Mouse (Mus musculus) bone marrow, adult 2 months (tissue): Measurements from ENCODE around the gene D330020A13Rik. TPM values are rescaled to one million over a fixed set of nuclear protein-coding genes. Genes with fewer than 3 reads are reported as not detected.

Experiments
- H3K27ac ChIP-seq: fragments of 200-500 bp; 2 replicates; pipeline ENCODE4 v1.5.1; 2012; ENCODE audit warnings: low read depth, mild to moderate bottlenecking, control low read depth, inconsistent platforms, low read length; ENCODE audit not compliant: control insufficient read depth, poor library complexity, insufficient read depth
- H3K4me1 ChIP-seq: fragments of 200-500 bp; 2 replicates; pipeline ENCODE4 v1.6.1; 2011; ENCODE audit warnings: low read length; ENCODE audit not compliant: control insufficient read depth, insufficient read depth
- H3K4me3 ChIP-seq: fragments of 200-500 bp; replicated peaks from 2 replicates; pipeline ENCODE3; 2011; ENCODE audit warnings: mild to moderate bottlenecking, low read depth, low read length, control low read depth; ENCODE audit not compliant: control insufficient read depth
- CTCF ChIP-seq: fragments of 200-500 bp; IDR thresholded peaks from 2 replicates; pipeline ENCODE4 v1.5.1; 2011; ENCODE audit warnings: low read length, control low read depth; ENCODE audit not compliant: control insufficient read depth, insufficient read depth
- POLR2A ChIP-seq: fragments of 200-500 bp; IDR thresholded peaks from 2 replicates; pipeline ENCODE4 v1.6.1; 2011; ENCODE audit warnings: low read depth, mild to moderate bottlenecking, control low read depth, low read length, borderline replicate concordance; ENCODE audit not compliant: control insufficient read depth
- WGBS: fragments of 180-500 bp; shearing (Covaris S2); methylation state at CpG from one replicate; pipeline ENCODE4 v1.1.7; 2018; 5-methylcytosine and 5-hydroxymethylcytosine counted together
- polyA plus RNA-seq: library from polyadenylated mRNA; stranded (reverse); fragments of >200 nt; gene quantifications from 2 replicates; pipeline ENCODE4 v1.2.4, GENCODE M21; 2011; ENCODE audit warnings: low replicate concordance; ENCODE audit not compliant: missing spikeins, insufficient read depth, insufficient read length

The D330020A13Rik gene
- polyA plus RNA-seq, 1 experiment: not detected

DNA sequence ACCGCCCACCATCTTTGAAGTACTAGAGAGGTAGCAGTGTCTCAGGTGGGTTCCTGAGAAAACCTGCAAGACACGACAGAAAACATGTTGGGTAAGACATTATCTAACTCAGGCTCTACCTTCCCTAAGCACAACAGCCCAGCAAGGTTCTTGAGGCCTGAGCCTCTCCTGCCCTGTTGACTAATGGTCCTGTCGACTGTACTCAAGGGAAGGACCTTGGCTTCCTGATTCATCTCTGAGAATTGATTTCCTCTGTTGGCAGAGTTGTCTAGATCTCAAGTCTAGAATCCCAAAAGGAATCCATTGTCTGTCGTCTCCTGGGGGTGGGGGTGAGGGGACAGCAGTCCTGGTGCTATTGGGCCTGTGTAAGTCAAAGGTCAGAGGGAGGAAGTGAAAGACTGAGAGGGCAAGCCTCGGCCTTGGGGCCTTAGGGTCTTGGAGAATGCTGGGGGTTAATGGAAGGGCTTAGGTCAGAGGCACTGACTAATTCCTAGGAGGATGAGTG is 37.7 kb upstream of the D330020A13Rik start:
- TF ChIP-seq CTCF (no peak), POLR2A (no peak)
- Histone ChIP-seq H3K27ac (no peak overlapping the region), H3K4me3 (no peak overlapping the region), H3K4me1 (no peaks in the 10 kb centered on the region)
- WGBS: 70% methylated on average over 5 of the region's 5 CpGs

DNA sequence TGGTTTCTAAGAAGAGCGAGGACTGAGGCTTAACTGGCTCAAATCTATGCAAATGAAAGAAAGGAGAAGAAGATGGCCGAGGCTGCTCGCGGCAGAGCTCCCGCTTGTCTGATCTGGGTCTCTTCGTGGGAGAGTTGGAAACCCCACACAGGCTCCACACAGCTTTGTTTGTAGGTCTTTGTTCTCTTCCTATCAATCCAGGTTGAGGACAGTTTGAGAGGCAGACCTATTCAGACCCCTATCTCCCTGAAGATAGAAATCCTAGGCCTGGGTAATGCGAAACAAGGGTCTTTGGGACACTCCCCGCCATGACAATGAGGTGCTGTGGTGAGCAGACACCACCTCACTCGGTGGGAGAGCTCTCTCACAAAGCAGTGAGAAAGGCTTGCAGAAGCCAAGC is 34.7 kb upstream of the D330020A13Rik start:
- no peak overlapping the region for H3K4me3 ChIP-seq
- H3K4me1 ChIP-seq: no peaks in the 10 kb centered on the region
- no peak overlapping the region for H3K27ac ChIP-seq
- no peak for TF ChIP-seq POLR2A
- no peak for TF ChIP-seq CTCF
- WGBS: 55% methylated on average over 9 of the region's 9 CpGs

DNA sequence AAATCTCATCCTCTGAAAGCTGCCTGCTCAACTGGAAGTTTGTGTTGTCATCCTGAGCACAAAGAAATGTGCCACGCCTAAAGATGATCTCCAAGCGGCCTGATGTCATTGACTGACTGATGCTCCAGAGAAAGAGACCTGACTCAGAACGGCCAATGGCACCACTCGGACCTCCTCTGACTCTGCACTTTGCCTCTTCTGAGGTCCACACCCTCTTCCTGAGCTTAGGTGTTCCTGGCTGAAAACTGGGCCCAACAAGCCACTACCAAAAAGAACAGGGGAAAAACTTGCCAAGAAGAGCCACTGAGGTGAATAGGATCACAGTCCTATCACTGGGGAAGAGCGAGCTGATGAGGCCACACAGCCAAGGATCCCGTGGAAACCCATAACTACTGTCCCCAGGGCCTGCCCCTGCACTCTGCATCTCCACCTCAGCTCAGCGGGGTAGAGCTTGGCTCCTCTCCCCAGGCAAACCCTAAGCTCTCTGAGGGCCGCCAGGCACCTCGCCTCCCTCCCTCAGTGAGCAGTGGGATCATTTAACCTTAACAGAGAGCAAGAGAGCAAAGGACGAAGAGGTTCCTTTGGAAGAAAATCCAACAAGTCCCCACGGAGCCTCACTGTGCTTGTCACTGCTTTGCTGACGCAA is 31.2 kb upstream of the D330020A13Rik start:
- H3K4me3 ChIP-seq: no peak overlapping the region
- TF ChIP-seq CTCF (no peak), POLR2A (no peak)
- no peak overlapping the region for H3K27ac ChIP-seq
- WGBS: 73% methylated on average over 12 of the region's 12 CpGs
- no peaks in the 10 kb centered on the region for H3K4me1 ChIP-seq

DNA sequence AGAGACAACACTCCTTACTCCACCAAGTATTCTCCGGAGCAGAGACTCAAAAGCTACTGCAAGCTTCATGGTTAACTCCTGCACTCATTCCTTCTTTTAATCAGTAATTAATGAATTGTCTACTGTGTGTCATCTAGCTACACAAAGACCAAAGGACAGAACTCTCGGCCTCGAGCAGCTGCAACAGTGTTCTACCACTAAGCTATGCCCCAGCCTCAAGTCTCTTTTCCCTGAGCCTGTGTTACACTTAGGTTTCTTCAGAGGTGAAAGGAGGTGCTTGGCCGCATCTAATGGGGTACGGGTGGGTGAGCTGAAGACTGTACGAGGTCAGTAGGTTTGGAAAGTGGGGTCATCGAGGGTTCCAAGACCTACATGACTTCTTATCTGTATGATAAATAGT is 30.6 kb upstream of the D330020A13Rik start:
- no peak overlapping the region for H3K27ac ChIP-seq
- 79% methylated on average over 7 of the region's 7 CpGs for WGBS
- TF ChIP-seq CTCF (no peak), POLR2A (no peak)
- H3K4me3 ChIP-seq: no peak overlapping the region
- H3K4me1 ChIP-seq: no peaks in the 10 kb centered on the region

DNA sequence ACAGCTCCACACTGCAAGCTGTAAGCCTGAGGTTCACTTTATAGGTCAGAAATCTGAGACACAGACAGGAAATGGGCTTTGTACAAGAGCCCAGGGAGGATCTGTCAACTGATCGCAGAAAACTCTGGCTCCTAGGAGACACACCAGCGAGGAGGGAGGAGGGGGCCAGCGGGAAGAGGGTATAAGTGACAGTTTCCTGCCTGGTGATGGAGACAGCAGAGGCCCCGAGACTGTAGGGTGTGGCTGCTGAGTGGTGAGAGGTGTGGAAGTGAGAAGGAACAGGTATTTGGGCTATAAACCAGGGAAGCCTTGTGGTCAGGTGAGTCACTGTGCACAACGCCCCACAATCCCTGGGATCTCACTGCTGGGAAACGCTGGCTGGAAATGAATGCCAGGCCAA is 30.0 kb upstream of the D330020A13Rik start:
- H3K4me3 ChIP-seq: no peak overlapping the region
- H3K27ac ChIP-seq: no peak overlapping the region
- TF ChIP-seq CTCF: no peak
- no peak for TF ChIP-seq POLR2A
- no peaks in the 10 kb centered on the region for H3K4me1 ChIP-seq
- 15% methylated on average over 6 of the region's 6 CpGs for WGBS

DNA sequence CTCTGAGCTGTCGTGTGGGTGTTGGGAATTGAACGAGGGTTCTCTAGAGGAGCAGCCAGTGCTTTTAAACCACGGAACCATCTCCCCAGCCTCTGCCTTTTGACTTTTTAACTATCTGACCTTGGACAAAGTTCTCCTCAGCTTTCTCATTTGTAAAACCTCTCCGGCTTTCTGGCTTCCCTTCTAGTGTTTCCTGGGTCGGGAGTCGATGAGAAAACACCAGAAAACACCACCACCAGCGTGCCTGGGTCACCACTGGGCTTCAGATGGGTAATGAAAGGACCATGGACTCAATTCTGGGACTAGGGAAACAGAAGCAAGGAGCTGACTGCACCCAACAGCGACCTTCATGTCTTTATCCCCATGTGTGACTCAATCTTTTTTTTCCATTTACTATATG is 20.0 kb upstream of the D330020A13Rik start:
- 78% methylated on average over 8 of the region's 8 CpGs for WGBS
- Histone ChIP-seq H3K27ac (no peak overlapping the region), H3K4me1 (no peaks in the 10 kb centered on the region), H3K4me3 (no peak overlapping the region)
- TF ChIP-seq CTCF (no peak), POLR2A (no peak)

DNA sequence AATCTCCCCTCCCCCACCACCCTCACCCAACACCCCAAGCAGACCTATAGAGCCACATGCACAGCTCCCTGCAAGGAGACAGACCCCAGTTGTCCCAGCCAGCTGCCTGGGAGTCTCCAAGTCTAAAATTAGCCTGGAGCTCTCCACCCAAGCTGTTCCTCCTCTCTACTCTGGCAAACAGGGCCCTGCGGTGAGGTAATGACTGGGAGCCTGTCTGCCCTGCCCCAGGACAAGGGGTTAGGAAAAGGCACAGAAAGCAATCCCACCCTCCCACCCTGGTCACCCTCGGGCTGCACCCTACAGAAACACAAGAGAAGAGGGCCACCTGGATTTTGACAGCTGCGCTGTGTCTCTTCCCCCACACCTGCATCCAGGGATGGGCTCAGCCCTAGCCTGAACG is 19.3 kb upstream of the D330020A13Rik start:
- WGBS: 72% methylated on average over 4 of the region's 4 CpGs
- no peak overlapping the region for H3K4me3 ChIP-seq
- H3K4me1 ChIP-seq: no peaks in the 10 kb centered on the region
- no peak overlapping the region for H3K27ac ChIP-seq
- TF ChIP-seq POLR2A: no peak
- TF ChIP-seq CTCF: no peak

DNA sequence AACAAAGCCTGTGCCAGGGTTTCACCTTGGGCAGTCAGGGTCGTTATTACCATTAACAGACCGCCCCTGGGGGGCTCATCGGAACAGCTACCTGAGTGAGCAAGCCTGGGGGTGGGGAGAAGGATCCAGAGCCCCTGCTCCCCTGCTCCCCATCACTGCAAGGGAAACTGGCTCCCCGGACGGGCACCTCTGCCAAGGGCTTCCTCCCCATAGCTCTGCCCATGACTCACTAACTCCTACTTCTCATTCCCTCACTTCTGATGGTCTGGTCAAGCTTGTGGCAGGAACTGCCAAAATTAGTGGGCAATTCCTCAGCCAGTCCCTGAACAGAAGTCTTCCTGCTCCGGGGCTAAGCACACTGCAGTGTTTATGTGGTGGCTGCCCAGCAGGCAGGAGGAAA is 18.9 kb upstream of the D330020A13Rik start:
- no peaks in the 10 kb centered on the region for H3K4me1 ChIP-seq
- no peak overlapping the region for H3K27ac ChIP-seq
- 39% methylated on average over 6 of the region's 6 CpGs for WGBS
- TF ChIP-seq CTCF (no peak), POLR2A (no peak)
- H3K4me3 ChIP-seq: no peak overlapping the region
